Mouse (Mus musculus) kidney, embryonic 15.5 days (tissue): ENCODE data around the gene Mcm8. TPM values are rescaled to one million over a fixed set of nuclear protein-coding genes. Genes with fewer than 3 reads are reported as not detected.
A peak's percentile ranks its signal among the peaks of the same experiment; 100 is the strongest.

Experiments
- ATAC-seq: fragments of 200-750 bp; cut with Nextera tagmentation; replicated peaks from 2 replicates; pipeline ENCODE4 v1.8.0; 2017; ENCODE audit warnings: moderate TSS enrichment; ENCODE audit not compliant: low FRiP score
- H3K27ac ChIP-seq: fragments of 300-500 bp; sonication (generic); 2 replicates; pipeline ENCODE4 v1.5.1; 2015; ENCODE audit warnings: mild to moderate bottlenecking, inconsistent platforms
- H3K27me3 ChIP-seq: fragments of 300-500 bp; sonication (generic); 2 replicates; pipeline ENCODE4 v1.6.1; 2015; ENCODE audit warnings: inconsistent platforms
- H3K36me3 ChIP-seq: fragments of 300-500 bp; sonication (generic); 2 replicates; pipeline ENCODE4 v1.6.1; 2015; ENCODE audit warnings: inconsistent platforms
- H3K4me1 ChIP-seq: fragments of 300-500 bp; sonication (generic); 2 replicates; pipeline ENCODE4 v1.6.1; 2015; ENCODE audit warnings: inconsistent platforms
- H3K4me2 ChIP-seq: fragments of 300-500 bp; sonication (generic); 2 replicates; pipeline ENCODE4 v1.6.1; 2015; ENCODE audit warnings: moderate library complexity, mild to moderate bottlenecking, inconsistent platforms
- H3K4me3 ChIP-seq: fragments of 300-500 bp; sonication (generic); replicated peaks from 2 replicates; pipeline ENCODE4 v1.5.1; 2015; ENCODE audit warnings: mild to moderate bottlenecking, inconsistent platforms
- H3K9ac ChIP-seq: fragments of 300-500 bp; sonication (generic); 2 replicates; pipeline ENCODE4 v1.6.1; 2015; ENCODE audit warnings: mild to moderate bottlenecking, inconsistent platforms
- H3K9me3 ChIP-seq: fragments of 300-500 bp; sonication (generic); replicated peaks from 2 replicates; pipeline ENCODE4 v1.6.1; 2016; ENCODE audit warnings: inconsistent platforms
- WGBS: fragments of 180-500 bp; shearing (Covaris S2); methylation state at CpG from one replicate; pipeline ENCODE4 v1.1.7; 2015; ENCODE audit warnings: mixed read lengths; 5-methylcytosine and 5-hydroxymethylcytosine counted together
- polyA plus RNA-seq: library from polyadenylated mRNA; unstranded; fragments of >200 nt; fragmentation: Nextera tagmentation; extraction: Ambion mirVana; gene quantifications from 2 replicates; pipeline ENCODE4 v1.2.1, GENCODE M21; 2015

The Mcm8 gene
- 15.7 and 16.8 TPM in 2 replicates for polyA plus RNA-seq

DNA sequence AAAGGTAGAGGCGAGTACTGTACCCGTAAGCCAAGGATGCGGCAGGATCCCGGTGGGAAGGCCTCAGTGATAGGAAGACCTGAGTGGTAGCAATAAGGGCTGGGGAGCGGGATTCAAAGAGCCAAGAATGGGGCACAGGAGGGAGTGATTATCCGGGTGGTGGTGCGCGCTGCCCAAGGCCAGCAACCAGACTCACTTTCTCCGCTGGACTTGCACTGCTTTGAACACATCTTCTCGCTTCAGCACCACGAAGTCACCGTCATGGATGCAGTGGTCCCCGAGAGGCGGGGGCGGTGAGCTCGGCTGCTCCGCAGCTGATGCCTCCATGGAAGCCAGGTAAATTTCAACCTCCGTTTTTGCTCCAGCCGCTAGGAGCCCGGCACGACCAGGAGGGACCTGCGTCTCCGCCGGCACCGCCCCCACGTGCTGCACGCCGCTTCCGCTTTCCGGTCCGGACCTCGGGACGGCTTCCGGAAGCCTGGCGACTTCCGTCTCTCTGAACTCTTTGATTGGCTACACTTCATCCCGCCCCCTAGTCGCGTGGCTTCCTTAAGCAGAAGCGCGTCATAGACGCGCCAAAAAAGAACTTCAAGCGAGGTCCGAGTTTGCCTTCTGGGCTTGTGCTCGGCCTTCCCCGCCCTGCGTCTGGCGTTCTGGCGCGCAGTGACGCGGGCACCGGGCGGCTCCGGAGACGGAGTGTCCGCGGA, at the start of gene Mcm8, which contains the start of gene Trmt6:
Gene Mcm8, plus strand, starts transcription at position 534 of the 707 bp plus-strand sequence.
Gene Trmt6, minus strand, starts transcription at position 448 of the 707 bp plus-strand sequence.
- H3K27ac ChIP-seq = peak within 1 kb of the TSS; percentile 80
- no peaks in the 10 kb centered on the region for H3K9me3 ChIP-seq
- no peaks in the 10 kb centered on the region for H3K27me3 ChIP-seq
- WGBS = under 1% methylated on average over 59 of the region's 59 CpGs
- ATAC-seq = peak; percentile 100
- H3K9ac ChIP-seq = peak within 1 kb of the TSS; percentile 72
- peak within 1 kb of the TSS; percentile 91 for H3K4me3 ChIP-seq
- peaks cover 18% of the 10 kb centered on the region for H3K4me1 ChIP-seq
- H3K36me3 ChIP-seq = peaks cover 34% of the 10 kb centered on the region
- H3K4me2 ChIP-seq = peak within 1 kb of the TSS; percentile 84

GRCm38 (mm10) chr2:132770822-132771221, 45.1 kb upstream of the Mcm8 start:
- H3K4me3 ChIP-seq = no peak overlapping the region
- H3K9me3 ChIP-seq = no peaks in the 10 kb centered on the region
- no peak overlapping the region for H3K4me2 ChIP-seq
- WGBS = 85% methylated on average over 1 of the region's 1 CpGs
- no peaks in the 10 kb centered on the region for H3K27me3 ChIP-seq
- H3K27ac ChIP-seq = no peak overlapping the region
- ATAC-seq = no peak
- no peaks in the 10 kb centered on the region for H3K36me3 ChIP-seq
- H3K4me1 ChIP-seq = no peaks in the 10 kb centered on the region
- H3K9ac ChIP-seq = no peak overlapping the region

GRCm38 (mm10) chr2:132780978-132781377, 35.0 kb upstream of the Mcm8 start, which contains the start of gene Chgb:
Gene Chgb, plus strand, starts transcription at chr2:132781278.
- H3K9me3 ChIP-seq = no peaks in the 10 kb centered on the region
- H3K9ac ChIP-seq = no peak within 1 kb of the TSS
- peak within 1 kb of the TSS; percentile 87 for H3K4me2 ChIP-seq
- no peaks in the 10 kb centered on the region for H3K36me3 ChIP-seq
- no peak within 1 kb of the TSS for H3K27ac ChIP-seq
- WGBS = 12% methylated on average over 4 of the region's 4 CpGs
- H3K4me1 ChIP-seq = peaks cover 6% of the 10 kb centered on the region
- ATAC-seq = no peak
- peaks cover 12% of the 10 kb centered on the region for H3K27me3 ChIP-seq
- H3K4me3 ChIP-seq = peak within 1 kb of the TSS; percentile 47

DNA sequence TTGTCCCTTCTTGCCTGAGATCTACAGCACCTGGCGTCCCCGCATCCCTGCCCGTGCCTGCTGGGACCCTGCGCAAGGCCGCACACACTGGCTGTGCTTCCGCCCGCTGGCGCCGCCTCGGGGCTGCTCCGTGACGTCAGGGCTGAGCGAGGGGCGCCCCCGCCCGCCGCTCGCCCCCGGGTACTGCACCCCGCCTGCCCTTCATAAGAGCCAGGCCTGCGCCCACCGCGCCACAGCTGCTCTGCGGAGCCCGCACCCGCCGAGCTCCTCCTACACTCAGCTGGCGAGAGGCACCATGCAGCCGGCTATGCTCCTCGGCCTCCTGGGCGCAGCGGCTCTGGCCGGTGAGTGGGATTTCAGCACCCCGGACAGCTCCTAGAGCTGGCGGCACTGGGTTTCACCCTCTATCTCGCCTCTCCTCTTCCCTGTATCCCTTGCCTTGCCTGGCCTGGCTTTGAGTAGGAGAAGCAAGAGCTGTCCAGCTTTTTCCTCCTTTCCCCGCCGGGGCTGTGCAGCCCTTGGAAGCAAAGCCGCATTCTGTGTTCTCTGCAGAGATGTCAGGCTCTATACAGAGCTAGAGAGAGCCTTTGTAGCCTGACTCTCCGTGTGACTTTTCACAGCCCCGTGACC, 34.4 kb upstream of the Mcm8 start:
- WGBS = under 1% methylated on average over 41 of the region's 41 CpGs
- no peak overlapping the region for H3K9ac ChIP-seq
- H3K36me3 ChIP-seq = no peaks in the 10 kb centered on the region
- peaks cover 12% of the 10 kb centered on the region for H3K27me3 ChIP-seq
- H3K27ac ChIP-seq = no peak overlapping the region
- no peaks in the 10 kb centered on the region for H3K9me3 ChIP-seq
- peaks cover 6% of the 10 kb centered on the region for H3K4me1 ChIP-seq
- H3K4me3 ChIP-seq = peak overlapping the region; percentile 47
- H3K4me2 ChIP-seq = peak overlapping the region; percentile 87
- peak; percentile 99 for ATAC-seq

DNA sequence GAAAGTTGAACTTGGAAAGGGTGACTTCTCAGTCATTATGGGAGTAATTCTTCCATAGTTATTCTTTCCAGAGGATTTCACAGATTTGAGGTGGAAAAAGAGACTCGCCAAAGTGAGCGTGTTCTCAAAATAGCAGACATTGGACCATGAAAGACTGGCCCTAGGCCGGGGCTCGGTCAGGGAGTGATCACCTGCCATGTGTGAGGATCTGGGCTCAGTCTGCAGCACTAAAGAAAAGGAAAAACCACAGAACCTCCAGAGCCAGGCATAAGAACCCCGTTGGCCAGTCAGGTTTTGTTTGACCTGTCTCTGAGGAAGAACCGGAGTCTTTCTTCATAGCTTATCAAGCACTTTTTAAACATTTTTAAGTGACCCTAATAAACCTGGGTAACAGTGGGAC, 31.9 kb upstream of the Mcm8 start:
- no peak for ATAC-seq
- WGBS = 84% methylated on average over 6 of the region's 6 CpGs

GRCm38 (mm10) chr2:132793441-132794203, 22.3 kb upstream of the Mcm8 start:
- no peak for ATAC-seq
- no peak overlapping the region for H3K27ac ChIP-seq
- WGBS = 87% methylated on average over 19 of the region's 19 CpGs
- no peaks in the 10 kb centered on the region for H3K36me3 ChIP-seq
- no peak overlapping the region for H3K4me2 ChIP-seq
- H3K9me3 ChIP-seq = no peaks in the 10 kb centered on the region
- no peaks in the 10 kb centered on the region for H3K27me3 ChIP-seq
- no peak overlapping the region for H3K9ac ChIP-seq
- no peak overlapping the region for H3K4me3 ChIP-seq
- H3K4me1 ChIP-seq = no peaks in the 10 kb centered on the region

More for the DNA sequence above, 31.9 kb upstream of the Mcm8 start:
- H3K9me3 ChIP-seq = no peaks in the 10 kb centered on the region
- H3K4me2 ChIP-seq = no peak overlapping the region
- peaks cover 12% of the 10 kb centered on the region for H3K27me3 ChIP-seq
- H3K36me3 ChIP-seq = no peaks in the 10 kb centered on the region
- H3K4me3 ChIP-seq = no peak overlapping the region
- no peak overlapping the region for H3K27ac ChIP-seq
- no peak overlapping the region for H3K9ac ChIP-seq
- H3K4me1 ChIP-seq = peaks cover 6% of the 10 kb centered on the region

DNA sequence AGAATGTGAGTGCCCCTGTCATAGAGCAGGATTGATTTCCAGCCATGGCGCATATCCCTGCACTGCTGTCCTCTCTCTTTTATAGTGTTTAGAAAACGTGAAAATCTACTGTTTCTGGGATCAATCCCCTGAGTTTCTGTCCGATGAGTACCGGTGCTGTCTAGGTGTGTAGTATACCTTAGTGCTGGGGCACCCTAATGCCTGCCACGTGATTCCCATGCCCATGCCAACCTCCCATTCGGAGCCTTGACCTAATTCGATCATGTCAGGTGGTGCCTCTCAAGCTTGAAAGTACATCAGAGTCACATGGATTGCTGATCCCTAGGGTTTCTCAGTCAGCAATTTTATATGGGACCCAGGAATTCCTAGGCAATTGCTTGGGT, 21.7 kb upstream of the Mcm8 start:
- Histone ChIP-seq H3K9ac (no peak overlapping the region), H3K9me3 (no peaks in the 10 kb centered on the region), H3K4me2 (no peak overlapping the region), H3K36me3 (no peaks in the 10 kb centered on the region), H3K27ac (no peak overlapping the region), H3K27me3 (no peaks in the 10 kb centered on the region), H3K4me1 (no peaks in the 10 kb centered on the region), H3K4me3 (no peak overlapping the region)
- whole genome bisulfite sequencing = 81% methylated on average over 7 of the region's 7 CpGs
- no peak for ATAC-seq

GRCm38 (mm10) chr2:132802976-132803375, 13.0 kb upstream of the Mcm8 start:
- 89% methylated on average over 2 of the region's 2 CpGs for WGBS
- H3K27ac ChIP-seq = no peak overlapping the region
- no peak for ATAC-seq
- H3K27me3 ChIP-seq = no peaks in the 10 kb centered on the region
- peaks cover 4% of the 10 kb centered on the region; the same call in 1 of the 2 replicates for H3K9me3 ChIP-seq
- no peak overlapping the region for H3K9ac ChIP-seq
- H3K4me3 ChIP-seq = no peak overlapping the region
- H3K4me1 ChIP-seq = no peaks in the 10 kb centered on the region
- no peak overlapping the region for H3K4me2 ChIP-seq
- H3K36me3 ChIP-seq = peaks cover 51% of the 10 kb centered on the region

DNA sequence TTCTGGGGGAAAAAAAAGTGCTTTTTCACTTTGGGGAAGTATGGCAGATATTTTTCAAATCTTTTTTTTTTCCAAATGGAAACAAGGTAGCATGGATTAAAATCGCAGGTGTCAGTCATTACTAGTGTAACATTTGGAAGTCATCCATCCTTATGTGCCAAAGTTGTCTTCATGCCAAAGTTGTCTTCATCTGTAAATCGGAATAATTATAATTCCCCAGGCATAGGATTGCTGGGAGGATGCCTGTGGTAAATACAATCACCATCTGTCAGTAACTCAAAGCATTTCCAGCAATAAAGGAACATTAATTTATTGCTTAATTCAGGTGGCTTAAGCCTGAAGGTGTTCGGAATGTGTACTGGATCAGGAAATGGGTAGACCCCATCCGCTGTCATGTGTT, 25.1 kb downstream of the Mcm8 start:
- no peak for ATAC-seq
- H3K27ac ChIP-seq = no peak overlapping the region
- no peak overlapping the region for H3K4me3 ChIP-seq
- 88% methylated on average over 4 of the region's 4 CpGs for WGBS
- H3K36me3 ChIP-seq = peaks cover 44% of the 10 kb centered on the region
- no peaks in the 10 kb centered on the region for H3K9me3 ChIP-seq
- H3K4me2 ChIP-seq = no peak overlapping the region
- no peaks in the 10 kb centered on the region for H3K27me3 ChIP-seq
- no peak overlapping the region for H3K9ac ChIP-seq
- no peaks in the 10 kb centered on the region for H3K4me1 ChIP-seq

- WGBS = under 1% methylated on average over 95 of the region's 96 CpGs
- ATAC-seq = peak; percentile 93
- Histone ChIP-seq H3K36me3 (peaks cover 25% of the 10 kb centered on the region), H3K9ac (peak within 1 kb of the TSS; percentile 88), H3K4me2 (peak within 1 kb of the TSS; percentile 79), H3K27me3 (no peaks in the 10 kb centered on the region), H3K4me1 (peaks cover 12% of the 10 kb centered on the region), H3K27ac (peak within 1 kb of the TSS; percentile 90), H3K9me3 (no peaks in the 10 kb centered on the region), H3K4me3 (peak within 1 kb of the TSS; percentile 75)
Measured at GRCm38 (mm10) chr2:132846407-132847358, 30.7 kb downstream of the Mcm8 start, which contains the start of gene Crls1. Gene Crls1, plus strand, starts transcription at chr2:132846666.

- WGBS = 13% methylated on average over 7 of the region's 7 CpGs
- no peak overlapping the region for H3K27ac ChIP-seq
- H3K27me3 ChIP-seq = no peaks in the 10 kb centered on the region
- peaks cover 12% of the 10 kb centered on the region for H3K4me1 ChIP-seq
- peak; percentile 30; the same call in 1 of the 2 replicates for ATAC-seq
- peaks cover 33% of the 10 kb centered on the region for H3K36me3 ChIP-seq
- peak overlapping the region; percentile 88 for H3K9ac ChIP-seq
- peak overlapping the region; percentile 75 for H3K4me3 ChIP-seq
- no peaks in the 10 kb centered on the region for H3K9me3 ChIP-seq
- H3K4me2 ChIP-seq = peak overlapping the region; percentile 79
Measured at GRCm38 (mm10) chr2:132847581-132847980, 31.6 kb downstream of the Mcm8 start.
